Mouse (Mus musculus) spleen, adult 2 months (tissue): ENCODE data around the gene Mgrn1. TPM values are rescaled to one million over a fixed set of nuclear protein-coding genes. Genes with fewer than 3 reads are reported as not detected.

Experiments used
- DNase-seq, 2 experiments: peaks; one replicate each; pipeline versions ENCODE4 v3.0.0 to v3.0.0-alpha.2; 2012 to 2021; ENCODE audit warnings: low spot score in 2 of 2, low read depth in 1 of 2
- H3K27ac ChIP-seq: fragments of 200-500 bp; 2 replicates; pipeline ENCODE4 v1.5.1; 2012; ENCODE audit warnings: low read length, inconsistent platforms; ENCODE audit not compliant: insufficient read depth
- H3K27me3 ChIP-seq: fragments of 200-500 bp; 2 replicates; pipeline ENCODE4 v1.6.1; 2012; ENCODE audit warnings: mild to moderate bottlenecking, moderate library complexity, low read length, inconsistent platforms; ENCODE audit not compliant: control insufficient read depth, insufficient read depth
- H3K36me3 ChIP-seq: fragments of 200-500 bp; 2 replicates; pipeline ENCODE4 v1.6.1; 2012; ENCODE audit warnings: mild to moderate bottlenecking, low read length, inconsistent platforms; ENCODE audit not compliant: control insufficient read depth, insufficient read depth
- H3K4me1 ChIP-seq: fragments of 200-500 bp; 2 replicates; pipeline ENCODE4 v1.6.1; 2011; ENCODE audit warnings: inconsistent platforms; ENCODE audit not compliant: control insufficient read depth, insufficient read depth, insufficient read length
- H3K4me3 ChIP-seq: fragments of 200-500 bp; 2 replicates; pipeline ENCODE4 v1.5.1; 2011; ENCODE audit warnings: mild to moderate bottlenecking, inconsistent platforms; ENCODE audit not compliant: insufficient read depth, insufficient read length; ENCODE audit errors: extremely low read depth
- CTCF ChIP-seq: fragments of 200-500 bp; IDR thresholded peaks from 2 replicates; pipeline ENCODE4 v1.5.1; 2011; ENCODE audit warnings: mild to moderate bottlenecking, inconsistent platforms; ENCODE audit not compliant: insufficient read depth, insufficient read length, insufficient replicate concordance; ENCODE audit errors: extremely low read depth
- POLR2A ChIP-seq: fragments of 200-500 bp; IDR thresholded peaks from 2 replicates; pipeline ENCODE4 v1.6.1; 2011; ENCODE audit warnings: low read depth, low read length, inconsistent platforms
- WGBS: fragments of 180-500 bp; shearing (Covaris S2); methylation state at CpG from one replicate; pipeline ENCODE4 v1.1.7; 2018; 5-methylcytosine and 5-hydroxymethylcytosine counted together
- polyA plus RNA-seq: library from polyadenylated mRNA; depleted of rRNA; stranded (reverse); fragments of >200 nt; gene quantifications from 2 replicates; pipeline ENCODE4 v1.2.3, GENCODE M21; 2012

Mgrn1 gene
- polyA plus RNA-seq, 1 experiment = 103 TPM

DNA sequence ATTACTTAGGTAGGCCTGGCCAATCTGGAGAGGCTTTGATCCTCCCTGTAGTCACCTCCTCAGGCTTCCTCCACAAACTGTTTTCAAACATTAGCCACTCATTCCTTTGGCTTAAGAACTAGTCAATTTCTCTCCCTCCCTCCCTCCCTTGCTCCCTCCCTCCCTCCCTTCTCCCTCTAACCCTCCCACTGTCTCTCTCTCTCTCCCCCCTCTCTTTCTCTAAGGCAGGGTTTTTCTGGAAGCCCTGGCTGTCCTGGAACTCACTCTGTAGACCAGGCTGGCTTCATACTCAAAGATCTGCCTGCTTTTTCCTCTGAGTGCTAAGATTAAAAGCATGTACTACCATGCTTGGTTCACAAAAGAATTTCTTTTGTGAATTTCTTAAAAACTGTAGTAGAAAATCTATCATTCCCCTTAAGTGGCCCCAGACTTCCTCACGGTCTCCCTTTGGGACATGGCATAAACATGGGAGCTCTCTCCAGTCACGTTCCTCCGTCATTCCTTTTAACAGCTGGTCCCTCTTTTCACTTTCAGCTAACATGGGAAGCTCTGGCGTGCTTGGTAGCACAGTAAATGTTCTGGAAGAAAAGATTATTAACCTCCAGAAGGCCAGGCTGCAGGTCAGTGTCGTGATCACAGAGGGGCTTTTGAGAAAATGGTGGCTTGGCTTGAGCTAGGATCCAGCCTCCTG, 35.0 kb upstream of the Mgrn1 start:
- H3K4me3 ChIP-seq = no peak overlapping the region
- no peaks in the 10 kb centered on the region for H3K36me3 ChIP-seq
- H3K4me1 ChIP-seq = peaks cover 14% of the 10 kb centered on the region; the same call in 1 of the 2 replicates
- H3K27ac ChIP-seq = no peak overlapping the region
- WGBS = 87% methylated on average over 5 of the region's 5 CpGs
- no peak for DNase-seq
- H3K27me3 ChIP-seq = no peaks in the 10 kb centered on the region
- TF ChIP-seq CTCF (no peak), POLR2A (no peak)

DNA sequence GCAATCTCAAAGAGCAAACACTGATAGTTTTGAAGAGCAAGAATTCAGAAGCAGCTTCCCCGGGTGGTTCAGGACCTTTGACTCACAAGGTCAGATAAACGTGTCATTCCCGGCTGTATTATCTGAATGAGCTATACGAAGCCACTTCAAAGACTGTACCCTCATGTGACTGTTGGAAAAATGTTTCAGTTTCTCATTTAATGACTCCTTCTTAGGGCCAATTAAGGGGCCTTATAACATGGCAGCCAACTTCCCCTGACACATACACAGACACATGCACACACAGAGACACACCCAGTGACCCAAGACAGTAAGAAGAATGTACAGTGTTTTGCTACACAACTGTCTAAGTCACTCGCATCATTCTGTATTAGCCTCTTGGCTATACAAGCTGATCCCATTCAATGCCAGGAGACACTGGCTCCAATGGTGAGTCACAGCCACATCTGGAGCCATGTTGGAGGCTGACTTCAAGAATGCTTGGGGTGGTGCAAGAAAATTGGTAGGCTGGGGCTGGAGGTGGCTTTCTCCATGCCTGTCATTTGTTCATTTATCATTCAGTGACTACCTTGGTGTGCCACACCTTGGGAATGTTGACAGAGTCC, 30.9 kb upstream of the Mgrn1 start:
- 83% methylated on average over 5 of the region's 5 CpGs for WGBS
- H3K27ac ChIP-seq = no peak overlapping the region
- DNase-seq = no peak

DNA sequence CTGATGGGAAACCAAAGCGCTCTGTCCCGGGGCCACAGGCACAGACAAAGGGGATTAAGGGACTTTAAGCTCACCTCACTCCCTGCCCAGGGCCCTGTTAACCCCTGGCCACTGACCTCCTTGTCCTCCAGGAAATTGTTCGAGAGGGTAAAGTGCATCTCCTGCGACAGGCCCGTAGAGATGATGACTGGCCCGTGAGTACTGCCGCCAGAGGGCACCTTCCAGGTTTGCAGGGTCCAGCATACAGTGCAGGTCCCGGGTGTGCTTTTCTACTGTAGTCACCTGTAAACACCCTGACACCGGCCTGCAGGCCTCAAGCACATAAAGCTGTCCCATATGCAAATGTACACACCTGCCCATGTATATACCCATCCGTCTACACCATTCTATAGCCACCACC, 24.7 kb upstream of the Mgrn1 start:
- H3K4me3 ChIP-seq = no peak overlapping the region
- no peaks in the 10 kb centered on the region for H3K4me1 ChIP-seq
- DNase-seq = no peak

More for the DNA sequence above, 30.9 kb upstream of the Mgrn1 start:
- no peak overlapping the region for H3K4me3 ChIP-seq
- no peak for TF ChIP-seq POLR2A
- no peak for TF ChIP-seq CTCF
- H3K27me3 ChIP-seq = no peaks in the 10 kb centered on the region
- H3K4me1 ChIP-seq = no peaks in the 10 kb centered on the region
- H3K36me3 ChIP-seq = no peaks in the 10 kb centered on the region

DNA sequence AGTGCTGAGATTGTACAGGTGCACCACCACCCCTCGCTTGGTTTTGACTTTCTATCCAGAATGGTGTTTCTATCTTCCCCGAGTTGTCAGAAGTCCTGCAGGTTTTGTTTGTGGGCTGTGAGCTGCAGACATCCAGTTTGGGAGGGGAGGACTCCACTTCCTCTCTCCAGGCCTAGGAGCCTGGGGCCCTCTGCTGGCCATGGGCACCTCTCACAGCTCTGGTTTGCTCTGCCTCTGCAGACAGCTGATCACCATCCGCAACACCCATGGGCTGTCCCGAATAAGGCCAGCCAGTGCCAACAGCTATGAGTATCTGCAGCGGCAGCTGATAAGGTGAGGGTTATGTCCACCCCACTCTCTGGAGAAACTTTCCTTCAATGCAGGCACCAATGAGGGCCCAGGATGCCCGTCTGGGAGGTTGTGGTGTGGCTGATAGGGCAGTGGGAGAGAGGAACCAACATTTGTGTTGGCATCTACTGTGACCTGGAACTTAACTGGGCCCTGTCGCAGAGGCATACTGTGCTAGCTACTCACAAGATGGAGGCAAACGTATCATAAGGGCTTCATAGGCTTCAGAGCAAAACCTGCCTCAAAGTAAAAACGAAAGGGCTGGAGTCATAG, 23.1 kb upstream of the Mgrn1 start:
- no peak overlapping the region for H3K4me3 ChIP-seq
- no peaks in the 10 kb centered on the region for H3K4me1 ChIP-seq
- WGBS = 37% methylated on average over 9 of the region's 9 CpGs
- DNase-seq = peak in 1 of 2 experiments; percentile 68
- no peak overlapping the region for H3K27ac ChIP-seq
- TF ChIP-seq CTCF (peak; percentile 91), POLR2A (no peak)
- no peaks in the 10 kb centered on the region for H3K36me3 ChIP-seq
- H3K27me3 ChIP-seq = no peaks in the 10 kb centered on the region

More for the DNA sequence above, 24.7 kb upstream of the Mgrn1 start:
- Histone ChIP-seq H3K27me3 (no peaks in the 10 kb centered on the region), H3K27ac (no peak overlapping the region), H3K36me3 (no peaks in the 10 kb centered on the region)
- TF ChIP-seq CTCF (peak; percentile 17; the same call in 1 of the 2 replicates), POLR2A (no peak)
- WGBS = 56% methylated on average over 10 of the region's 10 CpGs

DNA sequence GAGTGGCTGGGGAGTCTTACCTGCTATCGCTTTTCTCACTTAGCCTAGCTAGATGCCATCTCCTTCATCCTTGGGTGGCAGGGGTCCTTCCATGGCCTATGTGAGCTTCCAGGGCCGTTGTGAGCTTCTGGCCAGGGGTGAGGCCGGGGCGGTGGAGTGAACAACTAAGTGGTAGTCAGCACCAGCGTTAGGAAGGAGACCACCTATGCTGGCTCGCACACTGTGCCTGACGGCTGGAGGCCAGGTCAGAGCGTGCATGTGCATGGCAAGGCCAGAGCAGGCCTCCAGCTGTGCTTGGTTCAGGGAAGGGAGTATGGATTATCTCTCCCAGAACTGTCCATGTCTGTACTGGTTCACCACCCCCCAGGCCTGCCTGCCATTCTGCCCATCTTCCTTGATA, 22.3 kb upstream of the Mgrn1 start:
- Histone ChIP-seq H3K4me3 (no peak overlapping the region), H3K27ac (no peak overlapping the region), H3K4me1 (no peaks in the 10 kb centered on the region), H3K36me3 (no peaks in the 10 kb centered on the region), H3K27me3 (no peaks in the 10 kb centered on the region)
- DNase-seq = no peak
- TF ChIP-seq POLR2A = no peak
- no peak for TF ChIP-seq CTCF
- 89% methylated on average over 8 of the region's 8 CpGs for WGBS

DNA sequence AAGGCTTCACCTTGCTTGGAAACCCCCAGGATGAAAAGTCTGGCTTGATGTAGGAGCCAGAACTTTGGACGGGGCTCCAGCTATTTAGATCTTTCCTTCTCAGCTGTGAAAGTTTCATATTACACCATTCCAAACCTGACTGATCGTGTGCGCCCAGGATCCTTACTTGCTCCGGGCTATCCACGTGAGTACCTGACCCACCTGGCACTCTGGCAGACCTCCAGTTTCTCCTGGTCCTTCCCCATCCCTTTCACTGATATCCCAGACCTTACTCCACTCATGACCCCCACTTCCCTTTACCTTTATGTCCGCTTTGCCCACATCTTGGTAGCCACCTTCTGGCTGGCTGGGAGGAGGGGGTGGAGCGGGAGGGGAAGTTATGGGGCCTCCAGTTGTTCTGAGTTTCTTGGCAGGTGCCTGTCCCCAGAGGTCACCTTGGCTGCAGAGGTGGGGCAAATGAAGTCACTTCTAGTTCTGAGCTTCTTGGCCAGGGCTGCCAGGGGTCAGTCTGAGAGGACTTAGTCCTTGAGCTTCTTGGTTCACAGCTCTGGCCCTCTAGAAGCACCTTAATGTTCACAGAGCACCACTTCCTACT, 19.9 kb upstream of the Mgrn1 start:
- Histone ChIP-seq H3K27ac (no peak overlapping the region), H3K4me3 (no peak overlapping the region), H3K36me3 (peaks cover 8% of the 10 kb centered on the region), H3K4me1 (no peaks in the 10 kb centered on the region), H3K27me3 (no peaks in the 10 kb centered on the region)
- 84% methylated on average over 7 of the region's 7 CpGs for WGBS
- TF ChIP-seq CTCF = no peak
- TF ChIP-seq POLR2A = no peak
- no peak for DNase-seq

DNA sequence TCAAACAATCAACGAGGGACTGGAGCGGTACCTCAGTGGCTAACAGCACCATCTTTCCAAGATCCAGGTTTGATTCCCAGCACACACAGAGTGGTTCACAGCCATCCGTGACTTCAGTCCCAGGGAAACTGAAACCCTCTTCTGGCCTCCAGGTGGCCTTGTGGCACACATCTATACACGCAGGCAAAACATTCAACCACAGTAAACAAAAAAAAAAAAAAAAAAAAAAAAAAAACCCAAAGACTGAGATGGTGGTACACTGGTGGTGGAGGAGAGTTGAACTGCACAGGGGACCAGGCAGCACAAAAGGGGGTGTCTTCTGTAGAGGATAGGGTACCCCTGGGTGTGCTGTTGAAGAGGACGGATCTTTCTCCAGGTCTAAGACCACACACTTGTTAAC, 15.6 kb upstream of the Mgrn1 start:
- no peak for DNase-seq
- no peak overlapping the region for H3K27ac ChIP-seq
- TF ChIP-seq CTCF (no peak), POLR2A (no peak)
- no peak overlapping the region for H3K4me3 ChIP-seq
- 88% methylated on average over 5 of the region's 5 CpGs for WGBS
- no peaks in the 10 kb centered on the region for H3K4me1 ChIP-seq
- peaks cover 12% of the 10 kb centered on the region for H3K36me3 ChIP-seq
- no peaks in the 10 kb centered on the region for H3K27me3 ChIP-seq
